Mouse (Mus musculus) heart, adult 8-10 months (tissue): ENCODE measurements around the gene Slfn4. TPM values are rescaled to one million over a fixed set of nuclear protein-coding genes. Genes with fewer than 3 reads are reported as not detected.
"Not testable (repeated sequence)": the region's sequence is repeated elsewhere in the genome, so short reads cannot be mapped to it uniquely, and the experiment has no call there.

Source experiments
- DNase-seq: peaks from one replicate; pipeline ENCODE4 v3.0.0; 2022; ENCODE audit warnings: low spot score
- total RNA-seq, 4 experiments: library from RNA; stranded (reverse); gene quantifications; 2 replicates each; pipeline ENCODE4 v1.2.4; 2022

Slfn4 gene
- total RNA-seq, result under 1 TPM; 0.08 to 0.72 (median 0.09) TPM

GRCm38 (mm10) chr11:83174948-83175539, at the start of gene Slfn4:
Gene Slfn4, plus strand, starts transcription at chr11:83175186.
- no peak for DNase-seq

GRCm38 (mm10) chr11:83125633-83126032, 49.4 kb upstream of the Slfn4 start:
- DNase-seq, result not testable (repeated sequence)

GRCm38 (mm10) chr11:83137253-83137652, 37.7 kb upstream of the Slfn4 start:
- not testable (repeated sequence) for DNase-seq

GRCm38 (mm10) chr11:83148939-83149338, 26.0 kb upstream of the Slfn4 start:
- DNase-seq, result not testable (repeated sequence)

GRCm38 (mm10) chr11:83191134-83191893, 16.3 kb downstream of the Slfn4 start, which contains the start of gene Slfn3:
Gene Slfn3, plus strand, starts transcription at chr11:83191330.
- DNase-seq, result peak; percentile 57

GRCm38 (mm10) chr11:83192001-83192400, 17.0 kb downstream of the Slfn4 start:
- DNase-seq, result peak; percentile 29

- no peak for DNase-seq
These were observed 30.0 kb downstream of the Slfn4 start for GRCm38 (mm10) chr11:83205002-83205401.

- no peak for DNase-seq
These were observed 41.1 kb downstream of the Slfn4 start for GRCm38 (mm10) chr11:83216119-83216518.

- DNase-seq, result no peak
These were observed 46.4 kb downstream of the Slfn4 start for GRCm38 (mm10) chr11:83221328-83221877.

GRCm38 (mm10) chr11:83223367-83223766, 48.4 kb downstream of the Slfn4 start:
- DNase-seq, result peak; percentile 9

- not testable (repeated sequence) for DNase-seq
These were observed 48.8 kb downstream of the Slfn4 start for GRCm38 (mm10) chr11:83223793-83224192.

GRCm38 (mm10) chr11:83224217-83224616, 49.2 kb downstream of the Slfn4 start:
- DNase-seq, result peak; percentile 13

- DNase-seq, result no peak
These were observed 49.8 kb downstream of the Slfn4 start for GRCm38 (mm10) chr11:83224750-83225149.

GRCm38 (mm10) chr11:83225371-83225960, 50.5 kb downstream of the Slfn4 start:
- DNase-seq, result no peak

GRCm38 (mm10) chr11:83227926-83228723, 53.1 kb downstream of the Slfn4 start:
- no peak for DNase-seq

- DNase-seq, result peak; percentile 19
These were observed 56.0 kb downstream of the Slfn4 start for GRCm38 (mm10) chr11:83230966-83231365.

GRCm38 (mm10) chr11:83233621-83234020, 58.6 kb downstream of the Slfn4 start:
- DNase-seq, result not testable (repeated sequence)

- not testable (repeated sequence) for DNase-seq
These were observed 62.4 kb downstream of the Slfn4 start for GRCm38 (mm10) chr11:83237390-83237789.

- no peak for DNase-seq
These were observed 63.4 kb downstream of the Slfn4 start for GRCm38 (mm10) chr11:83238389-83238788.

- no peak for DNase-seq
These were observed 64.8 kb downstream of the Slfn4 start for GRCm38 (mm10) chr11:83239811-83240210.
